Mouse (Mus musculus) stomach, postnatal 0 days (tissue): ENCODE results near the gene Scamp3. TPM values are rescaled to one million over a fixed set of nuclear protein-coding genes. Genes with fewer than 3 reads are reported as not detected.

Source experiments
- ATAC-seq: fragments of 200-750 bp; cut with Nextera tagmentation; 2 replicates; pipeline ENCODE4 v1.8.0; 2017; ENCODE audit not compliant: low FRiP score, low TSS enrichment
- DNase-seq: peaks from one replicate; pipeline ENCODE4 v3.0.0-alpha.2; 2016; ENCODE audit warnings: low spot score
- H3K27ac ChIP-seq: fragments of 300-500 bp; sonication (generic); replicated peaks from 2 replicates; pipeline ENCODE4 v1.5.1; 2014; ENCODE audit warnings: mild to moderate bottlenecking, control low read depth
- H3K27me3 ChIP-seq: fragments of 300-500 bp; sonication (generic); 2 replicates; pipeline ENCODE4 v1.6.1; 2014; ENCODE audit warnings: low read length; ENCODE audit not compliant: control insufficient read depth, insufficient read depth
- H3K36me3 ChIP-seq: fragments of 300-500 bp; sonication (generic); 2 replicates; pipeline ENCODE4 v1.6.1; 2014; ENCODE audit warnings: low read length, mixed read lengths; ENCODE audit not compliant: control insufficient read depth, insufficient read depth
- H3K4me1 ChIP-seq: fragments of 300-500 bp; sonication (generic); replicated peaks from 2 replicates; pipeline ENCODE4 v1.6.1; 2014; ENCODE audit warnings: antibody characterized with exemption; ENCODE audit not compliant: control insufficient read depth, insufficient read depth
- H3K4me2 ChIP-seq: fragments of 300-500 bp; sonication (generic); replicated peaks from 2 replicates; pipeline ENCODE4 v1.6.1; 2014; ENCODE audit warnings: low read depth, mild to moderate bottlenecking, control low read depth, moderate library complexity
- H3K4me3 ChIP-seq: fragments of 300-500 bp; sonication (generic); 2 replicates; pipeline ENCODE4 v1.5.1; 2014; ENCODE audit warnings: low read depth, low read length, control low read depth
- H3K9ac ChIP-seq: fragments of 300-500 bp; sonication (generic); 2 replicates; pipeline ENCODE4 v1.6.1; 2014; ENCODE audit warnings: mild to moderate bottlenecking, low read length, control low read depth, mixed read lengths
- H3K9me3 ChIP-seq: fragments of 300-500 bp; sonication (generic); 2 replicates; pipeline ENCODE4 v1.6.1; 2016; ENCODE audit warnings: low read length; ENCODE audit not compliant: control insufficient read depth
- CTCF ChIP-seq: IDR thresholded peaks from 2 replicates; pipeline ENCODE4 v1.5.1; 2016; ENCODE audit warnings: antibody characterized with exemption, low read depth, mild to moderate bottlenecking, moderate library complexity
- EP300 ChIP-seq: optimal IDR thresholded peaks from 2 replicates; pipeline ENCODE3; 2016; ENCODE audit warnings: antibody characterized with exemption
- WGBS: fragments of 180-500 bp; shearing (Covaris S2); extraction: QIAGEN DNeasy Blood & Tissue Kit; methylation state at CpG from one replicate; pipeline ENCODE4 v1.1.7; 2014; 5-methylcytosine and 5-hydroxymethylcytosine counted together
- polyA plus RNA-seq: library from polyadenylated mRNA; unstranded; fragments of >200 nt; fragmentation: Nextera tagmentation; extraction: Ambion mirVana; gene quantifications from 2 replicates; pipeline ENCODE4 v1.2.1, GENCODE M21; 2015

The Scamp3 gene
- polyA plus RNA-seq, 1 experiment from 2014 or later, result 65.4 TPM

DNA sequence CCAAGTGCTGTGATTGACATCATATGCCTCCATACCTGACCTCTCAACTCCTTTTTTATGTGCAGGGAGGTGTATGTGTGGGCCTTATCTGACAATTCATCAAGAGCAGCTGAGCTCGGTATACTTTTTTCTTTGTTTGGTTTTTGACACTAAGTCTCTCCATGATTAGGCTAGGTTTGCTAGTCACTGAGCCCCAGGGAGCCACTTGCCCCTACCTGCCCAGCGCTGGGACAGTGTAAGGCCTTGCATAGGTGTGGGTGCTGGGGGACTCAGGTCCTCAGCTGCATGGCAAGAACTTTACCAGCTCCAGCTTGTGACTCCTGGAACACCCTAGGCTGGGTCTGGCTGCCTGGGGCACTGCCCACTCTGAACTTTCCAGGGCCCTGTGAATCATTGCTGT is 29.4 kb downstream of the Scamp3 start:
- Histone ChIP-seq H3K4me2 (no peak overlapping the region), H3K27me3 (no peaks in the 10 kb centered on the region), H3K9me3 (no peaks in the 10 kb centered on the region), H3K4me3 (no peak overlapping the region), H3K36me3 (peaks cover 34% of the 10 kb centered on the region), H3K27ac (peak overlapping the region; percentile 76), H3K4me1 (0 out of 2 replicates have a peak, but pooled peaks cover 2% of the 10 kb centered on the region), H3K9ac (no peak overlapping the region)
- TF ChIP-seq EP300 (no peak), CTCF (no peak)
- WGBS, result 69% methylated on average over 2 of the region's 2 CpGs
- no peak for ATAC-seq
- DNase-seq, result no peak

DNA sequence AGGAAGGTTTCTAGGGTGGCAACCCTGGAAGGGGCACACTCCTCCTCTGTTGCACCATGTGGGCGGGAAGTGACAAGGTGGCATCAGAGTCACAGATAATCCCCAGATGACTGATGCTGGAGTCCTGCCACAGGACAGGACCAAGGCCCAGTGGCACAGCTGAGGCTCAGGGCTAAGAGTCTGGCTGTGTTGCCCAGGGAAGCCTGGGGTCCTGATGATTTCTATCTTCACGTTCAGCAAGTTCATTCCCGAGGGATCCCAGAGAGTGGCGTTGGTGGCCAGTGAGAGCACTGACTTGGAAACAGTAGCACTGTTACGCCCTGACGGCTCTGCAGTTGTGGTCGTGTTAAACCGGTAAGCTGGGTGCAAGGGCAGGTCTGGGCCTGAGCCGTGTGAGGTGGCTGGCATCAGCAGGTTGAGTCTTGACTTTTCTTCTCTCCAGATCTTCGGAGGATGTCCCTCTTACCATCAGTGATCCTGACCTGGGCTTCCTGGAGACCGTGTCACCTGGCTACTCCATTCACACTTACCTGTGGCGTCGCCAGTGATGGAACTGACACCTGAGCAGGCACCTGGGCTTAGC is 30.9 kb downstream of the Scamp3 start:
- Histone ChIP-seq H3K4me2 (0 out of 2 replicates have a peak overlapping the region, but pooled peaks have one; percentile 5), H3K4me3 (no peak overlapping the region), H3K9me3 (no peaks in the 10 kb centered on the region), H3K4me1 (peaks cover 6% of the 10 kb centered on the region; the same call in 1 of the 2 replicates), H3K9ac (no peak overlapping the region), H3K27ac (peak overlapping the region; percentile 76), H3K27me3 (no peaks in the 10 kb centered on the region), H3K36me3 (peaks cover 34% of the 10 kb centered on the region)
- DNase-seq (no peak), ATAC-seq (peak; percentile 1; the same call in 1 of the 2 replicates)
- 78% methylated on average over 13 of the region's 13 CpGs for WGBS
- TF ChIP-seq CTCF (no peak), EP300 (no peak)

DNA sequence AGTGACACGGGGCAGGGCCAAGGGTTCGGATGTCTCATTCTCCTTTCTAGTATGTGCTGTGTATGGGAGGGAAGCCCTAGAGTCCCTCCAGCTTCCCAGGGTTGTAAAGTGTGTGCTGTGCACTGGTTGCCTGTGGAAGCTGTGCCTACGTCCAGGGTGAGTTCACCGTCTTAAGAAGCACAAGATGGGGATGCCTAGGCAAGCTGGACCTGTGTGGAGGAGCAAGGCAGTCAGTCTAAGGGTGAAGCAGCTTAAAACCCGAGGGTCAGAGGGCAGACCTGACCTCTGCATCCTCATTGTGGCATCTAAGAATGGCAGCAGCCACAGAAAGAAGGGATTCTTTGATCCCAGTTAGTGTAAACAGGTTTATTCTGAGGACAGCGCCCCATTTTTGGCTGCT is 31.5 kb downstream of the Scamp3 start:
- ATAC-seq (no peak), DNase-seq (no peak)
- Histone ChIP-seq H3K4me1 (peaks cover 4% of the 10 kb centered on the region; the same call in 1 of the 2 replicates), H3K9ac (0 out of 2 replicates have a peak overlapping the region, but pooled peaks have one; percentile 18), H3K27me3 (no peaks in the 10 kb centered on the region), H3K36me3 (peaks cover 34% of the 10 kb centered on the region), H3K9me3 (no peaks in the 10 kb centered on the region), H3K4me2 (0 out of 2 replicates have a peak overlapping the region, but pooled peaks have one; percentile 5), H3K4me3 (no peak overlapping the region), H3K27ac (peak overlapping the region; percentile 46)
- WGBS, result 82% methylated on average over 6 of the region's 6 CpGs
- TF ChIP-seq EP300 (no peak), CTCF (no peak)

DNA sequence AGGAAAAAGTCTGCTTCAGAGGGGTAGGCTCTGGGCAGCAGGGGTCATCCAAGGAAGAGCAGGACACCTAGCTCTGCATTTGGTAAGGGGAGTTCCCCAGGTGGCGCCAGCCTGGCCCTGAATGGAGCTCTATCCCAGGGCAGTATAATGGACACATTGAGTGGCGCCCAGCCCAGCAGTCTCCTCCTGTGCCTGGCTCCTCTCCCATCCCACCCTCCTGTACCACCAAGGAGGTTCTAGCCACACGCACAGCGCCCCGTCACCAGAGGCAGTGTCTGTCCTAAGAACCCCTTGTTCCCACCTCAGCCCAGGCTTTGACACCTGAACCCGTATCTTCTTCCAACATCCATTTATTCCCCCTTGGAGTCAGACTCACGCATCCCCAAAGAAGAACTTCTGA is 32.5 kb downstream of the Scamp3 start:
- Histone ChIP-seq H3K27me3 (no peaks in the 10 kb centered on the region), H3K4me1 (peaks cover 4% of the 10 kb centered on the region; the same call in 1 of the 2 replicates), H3K9ac (no peak overlapping the region), H3K36me3 (peaks cover 34% of the 10 kb centered on the region), H3K27ac (no peak overlapping the region), H3K9me3 (no peaks in the 10 kb centered on the region), H3K4me3 (no peak overlapping the region), H3K4me2 (no peak overlapping the region)
- ATAC-seq (no peak), DNase-seq (no peak)
- no peak for TF ChIP-seq EP300
- TF ChIP-seq CTCF, result no peak
- 88% methylated on average over 7 of the region's 7 CpGs for WGBS

DNA sequence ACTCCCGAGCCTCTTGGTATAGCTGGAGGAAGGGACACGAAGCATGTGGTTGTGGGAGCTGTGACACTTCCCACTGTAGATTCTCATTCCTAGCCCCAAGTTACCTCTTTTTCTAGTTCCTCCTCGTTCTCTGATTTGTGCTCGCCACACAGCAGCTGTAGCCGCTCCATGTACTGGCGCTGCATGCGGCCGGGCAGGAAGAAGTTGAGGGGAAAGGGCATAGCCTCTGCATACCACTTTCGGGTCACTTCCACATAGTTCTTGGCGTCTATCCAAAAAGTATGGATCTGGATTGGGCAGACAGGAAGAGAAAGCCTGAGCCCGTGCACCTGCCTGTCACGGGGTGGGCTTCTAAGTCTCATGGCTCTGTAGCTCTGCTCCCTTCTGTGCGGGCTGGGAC is 32.9 kb downstream of the Scamp3 start:
- H3K4me1 ChIP-seq, result peaks cover 4% of the 10 kb centered on the region; the same call in 1 of the 2 replicates
- no peak overlapping the region for H3K4me3 ChIP-seq
- WGBS, result 71% methylated on average over 13 of the region's 13 CpGs
- H3K9me3 ChIP-seq, result no peaks in the 10 kb centered on the region
- H3K9ac ChIP-seq, result no peak overlapping the region
- H3K4me2 ChIP-seq, result no peak overlapping the region
- no peak overlapping the region for H3K27ac ChIP-seq
- ATAC-seq (no peak), DNase-seq (no peak)
- TF ChIP-seq EP300 (no peak), CTCF (no peak)
- peaks cover 34% of the 10 kb centered on the region for H3K36me3 ChIP-seq
- no peaks in the 10 kb centered on the region for H3K27me3 ChIP-seq

DNA sequence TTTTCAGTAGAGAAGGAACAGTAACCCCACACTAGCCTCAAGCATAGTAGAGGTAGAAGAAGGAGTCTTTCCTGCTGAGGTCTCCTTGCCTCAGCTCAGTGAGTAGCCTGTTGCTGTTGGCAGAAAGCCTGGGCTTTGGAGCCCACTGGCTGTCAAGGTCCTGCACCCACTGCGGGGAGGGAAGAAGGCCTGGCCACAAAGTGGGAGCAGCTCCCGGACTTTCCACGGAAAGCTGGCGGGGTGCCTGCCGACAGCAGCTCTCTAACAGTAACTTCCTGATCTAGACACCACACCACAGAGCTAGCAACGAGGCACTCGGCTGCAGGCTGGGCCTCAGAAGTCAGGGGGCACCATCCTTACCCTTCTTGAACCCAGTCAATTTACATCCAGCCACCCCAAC is 33.5 kb downstream of the Scamp3 start:
- Histone ChIP-seq H3K4me3 (no peak overlapping the region), H3K27me3 (no peaks in the 10 kb centered on the region), H3K4me1 (peaks cover 4% of the 10 kb centered on the region; the same call in 1 of the 2 replicates), H3K9ac (no peak overlapping the region), H3K4me2 (no peak overlapping the region), H3K27ac (no peak overlapping the region), H3K9me3 (no peaks in the 10 kb centered on the region), H3K36me3 (peaks cover 28% of the 10 kb centered on the region)
- ATAC-seq (no peak), DNase-seq (no peak)
- 78% methylated on average over 7 of the region's 7 CpGs for WGBS
- TF ChIP-seq CTCF (no peak), EP300 (no peak)
